Mouse (Mus musculus): ENCODE data around the gene BC004004.

GRCm38 (mm10) chr17:29220631-29221030 lies 48.0 kb upstream of the BC004004 start:
- TF ChIP-seq CTCF (IDR thresholded peaks at IDR 0.05 in 2 of 3, conservative IDR thresholded peaks at IDR 0.05 in 1 of 3; ENCODE audit: control insufficient read depth in 1 of 3, insufficient read depth in 1 of 3, low read depth in 2 of 3, low read length in 3 of 3, poor library complexity in 1 of 3, severe bottlenecking in 1 of 3) (no peak), TAL1 (IDR thresholded peaks at IDR 0.05; ENCODE audit: low read length) (no peak), ZKSCAN1 (IDR thresholded peaks at IDR 0.05; ENCODE audit: low read depth, low read length) (no peak), POLR2AphosphoS2 (IDR thresholded peaks at IDR 0.05; ENCODE audit: low read length) (no peak)

Data from MEL (cell line).